Mouse (Mus musculus): ENCODE measurements around the gene Nek3.
"Not testable (repeated sequence)": the region's sequence is repeated elsewhere in the genome, so short reads cannot be mapped to it uniquely, and the experiment has no call there.

DNA sequence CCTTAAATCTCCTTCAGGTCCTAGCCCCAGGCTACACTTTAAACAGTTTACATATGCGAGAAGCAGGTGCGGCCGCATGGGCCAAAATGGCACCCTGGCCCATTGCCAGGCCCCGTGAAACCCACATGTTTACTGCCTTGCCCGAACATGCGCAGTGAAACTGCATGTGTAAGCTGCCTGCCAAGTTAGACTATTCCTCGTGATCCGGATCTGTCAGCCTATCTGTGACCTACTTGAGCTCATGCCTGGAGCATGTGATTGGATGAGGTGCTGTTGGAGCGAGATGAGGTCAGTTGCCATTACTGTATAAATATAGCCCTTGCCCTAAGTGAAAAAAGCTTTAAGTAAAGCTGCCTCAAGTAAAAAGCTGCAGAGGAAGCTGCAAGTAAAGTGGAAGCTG, 29.8 kb downstream of the Nek3 start:
- TF ChIP-seq CTCF (conservative IDR thresholded peaks at IDR 0.05 in 1 of 2, IDR thresholded peaks at IDR 0.05 in 1 of 2; ENCODE audit: low read depth in 2 of 2, low read length in 2 of 2); POLR2A (IDR thresholded peaks at IDR 0.05; ENCODE audit: low read depth, low read length); GABPA (IDR thresholded peaks at IDR 0.05; ENCODE audit: insufficient replicate concordance, low read depth, low read length): not testable (repeated sequence)
